Mouse (Mus musculus): ENCODE data around the gene Hif1an. TPM values are rescaled to one million over a fixed set of nuclear protein-coding genes. Genes with fewer than 3 reads are reported as not detected.
A peak's percentile ranks its signal among the peaks of the same experiment; 100 is the strongest.

Hif1an gene
- total and polyA plus RNA-seq, 3 experiments: 8.3 to 29.2 (median 12.9) TPM

DNA sequence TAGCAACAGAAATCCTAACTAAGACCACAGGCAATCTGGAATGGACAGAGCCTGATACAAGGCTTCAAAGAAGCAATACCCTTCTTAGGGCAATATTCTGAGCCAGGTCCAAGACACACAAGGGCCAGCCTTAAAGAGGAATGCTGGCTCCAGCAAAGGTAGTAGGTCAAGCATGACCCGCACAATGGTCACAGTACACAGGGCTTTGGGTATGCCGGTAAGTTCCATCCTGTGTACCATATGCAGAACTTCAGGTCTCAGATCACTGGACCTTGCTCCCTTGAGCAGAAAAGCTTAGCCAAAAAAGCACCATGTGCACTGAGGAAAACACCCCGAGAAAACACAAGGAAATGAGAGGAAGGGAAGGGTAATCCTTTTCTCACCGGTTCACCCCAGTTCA is 9.4 kb upstream of the Hif1an start:
- no peak overlapping the region for H3K4me3 ChIP-seq (replicated peaks in 1 of 3; ENCODE audit: low read depth in 2 of 3, low read length in 2 of 3, poor library complexity in 1 of 3)

DNA sequence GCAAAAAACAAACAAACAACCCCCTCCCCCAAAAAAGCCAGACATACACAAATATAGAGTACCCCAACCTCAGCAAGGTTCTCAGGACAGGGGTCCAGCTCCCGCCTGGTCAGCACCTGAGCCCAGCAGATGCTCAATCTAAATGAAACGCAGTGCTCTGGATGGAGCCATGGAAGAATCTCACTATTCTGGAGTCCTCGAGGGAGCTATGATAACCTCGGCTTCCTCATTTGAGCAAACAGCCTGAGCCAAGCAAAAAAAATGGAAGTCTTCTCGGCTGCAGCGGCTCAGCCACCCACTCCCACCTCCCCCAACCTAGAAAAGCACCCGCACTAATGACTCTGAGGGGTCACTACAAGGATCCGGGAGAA is 8.2 kb upstream of the Hif1an start:
- dilution Hi-C loops (cut with MboI; ENCODE audit: extremely low pct_ligation_motif_present, extremely low pct_unique_long_range_greater_than_20kb, low sequenced_read_pairs) (no loop called here), in situ Hi-C loops (cut with MboI; ENCODE audit: low pct_ligation_motif_present, low pct_unique_long_range_greater_than_20kb, low sequenced_read_pairs) (loop anchor here (10.0 kb wide), 1 partner anchor 180 kb away; no protein-coding TSS in a partner anchor)
- Histone ChIP-seq H3K4me1 (ENCODE audit: control insufficient read depth in 1 of 2, insufficient read depth in 2 of 2) (peaks cover 0 to 17% of the 10 kb centered on the region in 2 experiments; a peak in 2 of 4 replicates), H3K9ac (ENCODE audit: insufficient read depth, low read depth) (peak overlapping the region; percentile 74), H3K4me3 (replicated peaks in 1 of 3; ENCODE audit: low read depth in 2 of 3, low read length in 2 of 3, poor library complexity in 1 of 3) (peak overlapping the region; percentile 94 to 99 (median 99)), H3K4me2 (ENCODE audit: insufficient read depth, low read depth, poor library complexity, severe bottlenecking) (peak overlapping the region; percentile 95), H3K27me3 (replicated peaks) (peaks cover 3% of the 10 kb centered on the region), H3K36me3 (replicated peaks in 1 of 2; ENCODE audit: control insufficient read depth in 1 of 2, insufficient read depth in 1 of 2, low read length in 1 of 2) (peaks cover 35 to 42% of the 10 kb centered on the region in 2 experiments), H3K79me2 (replicated peaks; ENCODE audit: control insufficient read depth, extremely low read depth, insufficient read depth, poor library complexity, severe bottlenecking) (peaks cover 13% of the 10 kb centered on the region), H3K27ac (ENCODE audit: insufficient read depth, low read depth) (peak overlapping the region; percentile 43; the same call in 1 of the 2 replicates), H3K9me3 (replicated peaks; ENCODE audit: low read length) (no peaks in the 10 kb centered on the region)
- TF ChIP-seq MAX (IDR thresholded peaks at IDR 0.05; ENCODE audit: low read length) (no peak), TCF12 (IDR thresholded peaks at IDR 0.05; ENCODE audit: low read depth, low read length) (no peak), NELFE (IDR thresholded peaks at IDR 0.05; ENCODE audit: low read depth, low read length) (no peak), MAZ (IDR thresholded peaks at IDR 0.05; ENCODE audit: low read depth, low read length) (no peak), CHD1 (IDR thresholded peaks at IDR 0.05; ENCODE audit: low read depth, low read length) (no peak), TBP (conservative IDR thresholded peaks at IDR 0.05; ENCODE audit: low read depth, low read length) (no peak), JUN (IDR thresholded peaks at IDR 0.05; ENCODE audit: insufficient read depth, low read depth, low read length) (no peak), SMC3 (IDR thresholded peaks at IDR 0.05; ENCODE audit: low read depth, low read length) (no peak), BHLHE40 (IDR thresholded peaks at IDR 0.05; ENCODE audit: low read depth, low read length) (no peak), EP300 (IDR thresholded peaks at IDR 0.05; ENCODE audit: low read length) (no peak), MYC (IDR thresholded peaks at IDR 0.05; ENCODE audit: low read depth, low read length) (no peak), UBTF (IDR thresholded peaks at IDR 0.05; ENCODE audit: low read depth, low read length) (no peak), GABPA (IDR thresholded peaks at IDR 0.05; ENCODE audit: insufficient replicate concordance, low read depth, low read length) (no peak), USF2 (conservative IDR thresholded peaks at IDR 0.05; ENCODE audit: low read depth, low read length) (no peak), USF1 (IDR thresholded peaks at IDR 0.05; ENCODE audit: low read depth, low read length) (no peak), IRF4 (IDR thresholded peaks at IDR 0.05; ENCODE audit: low read depth, low read length) (no peak), POLR2A (IDR thresholded peaks at IDR 0.05; ENCODE audit: low read depth, low read length) (no peak), KAT2A (IDR thresholded peaks at IDR 0.05; ENCODE audit: insufficient replicate concordance, low read length) (no peak)
- DNase-seq (ENCODE audit: extremely low read depth): peak; percentile 14

More for the DNA sequence above, 9.4 kb upstream of the Hif1an start:
- H3K4me2 ChIP-seq (ENCODE audit: insufficient read depth, low read depth, poor library complexity, severe bottlenecking): no peak overlapping the region
- H3K36me3 ChIP-seq (replicated peaks in 1 of 2; ENCODE audit: control insufficient read depth in 1 of 2, insufficient read depth in 1 of 2, low read length in 1 of 2): peaks cover 42 to 53% of the 10 kb centered on the region in 2 experiments
- no peak overlapping the region for H3K27ac ChIP-seq (ENCODE audit: insufficient read depth, low read depth)
- H3K9ac ChIP-seq (ENCODE audit: insufficient read depth, low read depth): no peak overlapping the region
- peaks cover 13% of the 10 kb centered on the region for H3K79me2 ChIP-seq (replicated peaks; ENCODE audit: control insufficient read depth, extremely low read depth, insufficient read depth, poor library complexity, severe bottlenecking)
- H3K9me3 ChIP-seq (replicated peaks; ENCODE audit: low read length): no peaks in the 10 kb centered on the region
- no peak for TF ChIP-seq MXI1 (IDR thresholded peaks at IDR 0.05; ENCODE audit: low read depth, low read length)
- TF ChIP-seq PAX5 (IDR thresholded peaks at IDR 0.05; ENCODE audit: low read length): no peak
- no peak for TF ChIP-seq NRF1 (IDR thresholded peaks at IDR 0.05; ENCODE audit: low read depth, low read length)
- no peak for TF ChIP-seq EP300 (IDR thresholded peaks at IDR 0.05; ENCODE audit: low read length)
- no peak for TF ChIP-seq CHD1 (IDR thresholded peaks at IDR 0.05; ENCODE audit: low read depth, low read length)
- no peak for TF ChIP-seq MAX (IDR thresholded peaks at IDR 0.05; ENCODE audit: low read length)
- no peak for TF ChIP-seq RCOR1 (conservative IDR thresholded peaks at IDR 0.05; ENCODE audit: low read depth, low read length)
- no peak for TF ChIP-seq E2F4 (IDR thresholded peaks at IDR 0.05; ENCODE audit: insufficient replicate concordance, low read depth, low read length)
- in situ Hi-C loops (cut with MboI; ENCODE audit: low pct_ligation_motif_present, low pct_unique_long_range_greater_than_20kb, low sequenced_read_pairs): loop anchor here (10.0 kb wide), 1 partner anchor 178 kb away; no protein-coding TSS in a partner anchor
- dilution Hi-C loops (cut with MboI; ENCODE audit: extremely low pct_ligation_motif_present, extremely low pct_unique_long_range_greater_than_20kb, low sequenced_read_pairs): no loop called here
- no peaks in the 10 kb centered on the region for H3K27me3 ChIP-seq (replicated peaks)
- no peak for DNase-seq (ENCODE audit: extremely low read depth)
- H3K4me1 ChIP-seq (ENCODE audit: control insufficient read depth in 1 of 2, insufficient read depth in 2 of 2): peaks cover 0 to 17% of the 10 kb centered on the region in 2 experiments; a peak in 2 of 4 replicates

Measured in CH12.LX (cell line).